Mouse (Mus musculus): Measurements from ENCODE around the gene Tns1. TPM values are rescaled to one million over a fixed set of nuclear protein-coding genes. Genes with fewer than 3 reads are reported as not detected.

Gene Tns1
- total RNA-seq, 2 experiments from 2014 or later: 294 to 305 TPM

DNA sequence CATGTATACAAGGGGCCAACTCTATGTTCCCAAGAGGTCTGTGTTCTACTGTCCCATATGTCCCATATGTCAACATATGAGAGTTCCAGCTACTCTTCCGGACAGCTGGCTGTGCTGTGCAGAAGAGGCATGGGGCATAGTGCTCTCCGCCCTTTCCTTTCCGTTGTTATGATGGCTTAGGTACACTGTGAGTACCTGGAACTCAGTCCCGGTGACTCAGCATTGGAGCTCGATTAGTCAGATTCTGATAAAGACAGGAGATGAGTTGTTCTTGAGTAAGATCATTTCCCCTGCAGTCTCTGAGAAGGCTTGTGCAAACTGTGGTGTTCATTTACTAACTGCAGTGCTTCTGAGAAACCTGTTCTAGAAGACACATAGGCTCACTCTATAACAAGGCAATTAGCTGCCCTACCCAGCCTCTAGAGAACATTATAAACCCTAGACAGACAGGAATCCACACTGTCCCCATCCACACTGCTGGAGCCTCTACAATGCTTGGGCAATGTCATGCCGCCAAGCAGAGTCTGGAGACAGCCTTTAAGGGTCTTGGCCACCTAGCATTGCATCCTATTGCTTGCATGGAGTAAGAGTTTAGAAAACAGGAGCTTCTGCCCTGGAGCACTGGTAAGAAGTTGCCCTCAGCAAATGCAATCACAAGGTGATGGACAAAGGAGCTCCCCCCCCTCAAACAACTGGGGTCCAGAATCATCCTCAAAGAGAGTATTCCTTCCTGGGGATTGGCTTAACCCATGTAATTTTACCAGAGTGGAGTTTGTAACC, 25.0 kb upstream of the Tns1 start:
- intact Hi-C loops (cut with DNase I): no loop called here
- no peak for DNase-seq
- no peak for TF ChIP-seq CTCF (IDR thresholded peaks at IDR 0.05)
- H3K27ac ChIP-seq: no peak overlapping the region
- H3K4me3 ChIP-seq: no peak overlapping the region

DNA sequence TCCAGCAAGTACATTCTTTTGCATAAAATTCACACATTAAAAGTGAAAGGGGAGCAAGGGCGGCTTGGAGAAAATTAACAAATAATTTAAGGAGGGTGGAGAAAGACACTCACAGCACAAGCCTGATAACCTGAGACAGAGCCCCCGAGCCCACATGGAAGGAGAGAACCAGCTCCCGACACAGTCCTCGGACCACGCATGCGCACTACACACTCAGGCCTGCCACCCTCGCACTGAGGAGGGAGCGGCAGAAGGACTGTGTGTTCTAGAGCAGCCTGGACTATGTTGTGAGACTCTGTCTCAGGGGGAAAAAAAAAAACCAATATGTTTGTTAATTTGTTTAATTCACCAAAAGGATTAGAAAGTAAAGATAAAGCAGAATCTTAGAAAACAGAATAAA, 17.5 kb upstream of the Tns1 start:
- Histone ChIP-seq H3K4me3 (no peak overlapping the region), H3K27ac (no peak overlapping the region)
- TF ChIP-seq CTCF (IDR thresholded peaks at IDR 0.05): no peak
- intact Hi-C loops (cut with DNase I): no loop called here
- no peak for DNase-seq

DNA sequence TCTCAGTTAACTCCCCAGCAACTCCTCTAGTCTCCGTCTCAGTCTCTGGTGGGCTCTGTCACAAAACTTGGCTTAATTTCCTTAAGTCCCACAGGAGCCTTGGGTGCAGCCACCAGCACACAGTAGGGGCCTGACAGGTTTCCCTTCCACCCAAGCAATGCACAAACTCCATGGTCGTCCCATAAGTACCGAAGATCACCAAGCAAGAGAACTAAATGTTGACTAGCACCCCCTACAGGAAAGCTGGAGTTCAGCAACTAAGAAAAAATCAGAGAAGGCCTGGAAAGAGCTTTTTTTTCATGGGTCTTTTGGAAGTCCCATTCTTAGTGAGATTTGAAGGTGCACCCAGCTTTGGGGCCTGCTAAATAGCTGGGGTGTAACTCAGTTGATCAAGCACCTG, 15.2 kb upstream of the Tns1 start:
- peak; percentile 59 for TF ChIP-seq CTCF (IDR thresholded peaks at IDR 0.05)
- H3K27ac ChIP-seq: no peak overlapping the region
- no peak for DNase-seq
- H3K4me3 ChIP-seq: no peak overlapping the region
- intact Hi-C loops (cut with DNase I): no loop called here

DNA sequence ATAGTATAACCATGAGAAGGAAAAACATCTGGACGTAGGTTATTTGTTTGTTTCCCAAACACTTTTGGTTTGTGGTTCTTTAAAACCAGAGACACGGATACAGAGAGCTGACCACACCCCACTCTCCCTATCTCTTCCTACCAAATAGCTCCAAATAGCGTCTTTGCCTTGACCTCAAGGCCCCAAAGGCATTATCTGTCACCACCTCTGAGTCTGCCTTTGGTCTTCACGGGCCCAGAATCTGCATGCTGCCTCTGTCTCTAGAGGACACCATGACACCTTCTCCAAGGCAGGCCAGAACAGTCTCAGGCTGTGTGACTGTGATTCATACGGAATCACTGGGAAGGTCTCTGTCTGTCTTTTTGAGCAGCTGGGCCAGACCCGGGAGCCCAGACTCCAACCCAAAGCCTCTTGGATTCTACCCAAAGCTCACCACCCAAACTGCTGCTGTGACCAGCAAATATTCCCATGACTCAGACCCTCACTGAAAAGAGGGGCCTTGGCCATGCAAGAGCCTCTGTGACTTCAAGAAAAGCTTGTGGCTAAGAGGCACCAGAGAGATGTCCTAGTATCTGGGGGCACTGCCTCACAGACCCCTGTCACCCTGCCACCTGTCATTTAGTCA, 11.2 kb upstream of the Tns1 start:
- no peak overlapping the region for H3K27ac ChIP-seq
- TF ChIP-seq CTCF (IDR thresholded peaks at IDR 0.05): no peak
- no peak overlapping the region for H3K4me3 ChIP-seq
- no peak for DNase-seq
- intact Hi-C loops (cut with DNase I): no loop called here

DNA sequence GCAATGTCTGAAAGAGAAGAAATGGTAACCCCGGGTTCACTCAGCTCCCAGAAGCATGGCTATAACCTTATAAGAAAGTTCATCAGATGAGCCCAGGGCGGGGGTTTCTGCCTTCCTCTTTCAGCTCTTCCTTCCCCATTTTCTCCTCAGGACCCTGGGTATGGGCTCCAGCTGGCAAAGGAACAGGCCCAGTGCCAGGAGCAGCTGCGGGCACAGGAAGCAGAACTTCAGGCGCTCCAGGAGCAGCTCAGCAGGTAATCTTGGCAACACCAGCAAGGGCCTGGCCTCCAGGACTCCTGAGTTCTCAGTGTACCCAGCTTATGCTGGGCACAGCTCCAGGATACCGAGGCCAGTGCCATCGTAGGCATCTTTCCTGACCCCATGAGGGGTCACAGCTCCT, 9.7 kb upstream of the Tns1 start:
- no peak for TF ChIP-seq CTCF (IDR thresholded peaks at IDR 0.05)
- peak; percentile 60 for DNase-seq

DNA sequence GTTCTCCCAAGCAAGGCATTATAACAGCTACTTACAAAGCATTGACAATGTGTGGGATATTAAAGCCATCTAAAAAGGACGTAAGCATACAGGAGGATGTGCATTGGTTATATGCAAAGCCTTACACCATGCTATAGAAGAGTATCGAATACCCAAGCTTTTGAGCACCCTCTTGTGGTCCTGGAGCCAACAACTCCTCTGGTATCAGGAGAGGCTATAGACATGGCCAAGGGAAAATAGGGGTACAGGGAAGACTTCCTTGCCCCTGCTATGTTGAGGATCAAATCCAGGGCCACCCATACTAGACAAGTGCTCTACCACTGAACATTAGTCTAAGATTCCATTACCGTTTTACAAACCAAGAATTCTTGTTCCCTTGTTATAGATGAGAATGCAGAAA, 7.8 kb upstream of the Tns1 start:
- Histone ChIP-seq H3K4me3 (no peak overlapping the region), H3K27ac (no peak overlapping the region)
- intact Hi-C loops (cut with DNase I): no loop called here
- no peak for DNase-seq
- no peak for TF ChIP-seq CTCF (IDR thresholded peaks at IDR 0.05)

More for the DNA sequence above, 9.7 kb upstream of the Tns1 start:
- Histone ChIP-seq H3K4me3 (no peak overlapping the region), H3K27ac (no peak overlapping the region)
- intact Hi-C loops (cut with DNase I): no loop called here

DNA sequence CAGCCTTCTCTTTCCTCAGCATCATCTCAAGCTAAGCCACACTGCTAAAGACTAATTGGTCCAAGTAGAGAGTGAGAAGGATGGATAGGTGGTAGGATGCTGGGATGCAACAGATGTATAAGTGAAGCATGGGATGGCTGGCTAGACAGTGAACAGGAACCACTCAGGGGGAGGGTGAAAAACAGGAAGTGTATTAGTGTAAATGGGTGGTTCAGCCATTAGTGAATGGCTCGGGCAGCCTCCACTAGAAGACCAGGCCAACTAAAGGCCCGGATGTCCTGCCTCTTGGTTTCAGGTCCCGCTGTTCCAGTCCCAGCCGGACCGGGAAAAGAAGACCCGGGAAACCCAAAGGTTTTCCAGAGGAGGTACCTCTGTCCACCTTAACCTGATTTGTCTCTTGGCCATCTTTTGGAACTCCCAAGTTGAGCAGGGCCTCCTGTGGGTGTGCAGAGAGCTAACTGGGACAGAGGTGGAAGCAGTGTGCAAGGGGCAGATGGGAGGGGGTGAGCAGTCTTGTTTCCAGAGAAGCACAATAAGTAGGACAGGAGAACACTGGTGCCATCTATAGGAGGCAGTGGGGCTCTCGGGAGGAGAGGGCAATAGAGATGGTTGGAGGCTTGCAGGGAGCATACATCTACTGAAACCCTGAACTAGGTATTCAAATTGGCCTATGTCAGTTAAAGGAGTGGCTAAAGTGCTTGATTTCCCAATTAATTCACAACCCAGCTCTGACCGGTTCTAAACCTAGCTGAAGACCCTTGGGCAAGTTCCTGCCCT, 6.8 kb upstream of the Tns1 start:
- intact Hi-C loops (cut with DNase I): no loop called here

DNA sequence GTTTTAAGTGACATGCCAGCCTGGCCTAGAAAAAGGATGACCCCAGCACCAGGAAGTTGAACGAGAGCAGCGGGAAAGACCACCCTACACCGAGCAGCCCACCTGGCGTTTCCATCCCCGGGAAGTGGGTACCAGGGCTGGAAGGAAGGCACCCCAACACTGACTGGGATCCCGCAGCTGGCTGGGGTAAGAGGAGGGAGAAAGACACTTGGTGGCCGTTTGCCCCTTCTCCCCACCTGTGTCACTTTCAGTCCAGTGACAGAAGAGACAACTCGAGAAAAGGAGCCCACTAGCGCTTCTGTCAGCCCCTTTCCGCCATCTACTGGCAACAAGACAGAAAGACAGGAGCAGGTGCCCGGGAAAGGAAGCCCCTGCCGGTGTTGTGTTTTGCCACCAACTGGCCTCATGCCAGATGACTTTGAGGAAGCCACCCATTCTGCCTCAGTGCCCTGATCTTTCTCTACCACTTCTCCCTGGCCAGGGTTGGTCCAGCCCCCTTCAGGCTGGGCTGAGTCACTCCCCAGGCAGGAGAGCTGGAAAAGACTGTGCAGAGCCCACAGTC, 823 bp upstream of the Tns1 start, which contains the start of gene Rufy4:
TSS of gene Rufy4 (plus strand) at position 551 of the 562 bp plus-strand sequence.
- TF ChIP-seq CTCF (IDR thresholded peaks at IDR 0.05): peak; percentile 81
- peak; percentile 71 for DNase-seq
- Histone ChIP-seq H3K27ac (no peak within 1 kb of the TSS), H3K4me3 (peak within 1 kb of the TSS; percentile 70)
- intact Hi-C loops (cut with DNase I): loop anchor here (1.0 to 2.0 kb wide), 3 partner anchors 40 to 224 kb away; no protein-coding TSS in a partner anchor

More for the DNA sequence above, 6.8 kb upstream of the Tns1 start:
- no peak for TF ChIP-seq CTCF (IDR thresholded peaks at IDR 0.05)
- no peak overlapping the region for H3K27ac ChIP-seq
- no peak overlapping the region for H3K4me3 ChIP-seq
- DNase-seq: no peak

DNA sequence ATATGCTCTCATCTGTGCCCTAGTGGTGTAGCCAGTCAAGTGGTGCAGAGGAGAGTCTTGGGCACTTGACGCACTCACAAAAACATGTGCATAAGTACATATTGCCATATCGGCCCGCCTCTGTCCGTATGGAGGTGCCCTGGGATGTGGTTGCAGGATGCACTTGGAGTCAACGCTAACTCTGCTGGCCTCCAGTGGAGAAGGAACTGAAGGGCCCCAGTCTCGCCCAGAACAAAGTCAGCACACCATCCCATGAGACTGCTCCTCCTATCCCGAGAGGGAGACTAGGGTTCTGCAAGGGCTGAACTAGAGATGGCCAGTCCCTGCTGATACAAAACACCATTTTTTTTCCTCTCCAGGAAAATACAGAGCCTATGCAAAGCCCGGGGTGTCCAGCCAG, 1.0 kb downstream of the Tns1 start:
- no peak for DNase-seq
- Histone ChIP-seq H3K4me3 (no peak overlapping the region), H3K27ac (no peak overlapping the region)
- no peak for TF ChIP-seq CTCF (IDR thresholded peaks at IDR 0.05)
- intact Hi-C loops (cut with DNase I): no loop called here

DNA sequence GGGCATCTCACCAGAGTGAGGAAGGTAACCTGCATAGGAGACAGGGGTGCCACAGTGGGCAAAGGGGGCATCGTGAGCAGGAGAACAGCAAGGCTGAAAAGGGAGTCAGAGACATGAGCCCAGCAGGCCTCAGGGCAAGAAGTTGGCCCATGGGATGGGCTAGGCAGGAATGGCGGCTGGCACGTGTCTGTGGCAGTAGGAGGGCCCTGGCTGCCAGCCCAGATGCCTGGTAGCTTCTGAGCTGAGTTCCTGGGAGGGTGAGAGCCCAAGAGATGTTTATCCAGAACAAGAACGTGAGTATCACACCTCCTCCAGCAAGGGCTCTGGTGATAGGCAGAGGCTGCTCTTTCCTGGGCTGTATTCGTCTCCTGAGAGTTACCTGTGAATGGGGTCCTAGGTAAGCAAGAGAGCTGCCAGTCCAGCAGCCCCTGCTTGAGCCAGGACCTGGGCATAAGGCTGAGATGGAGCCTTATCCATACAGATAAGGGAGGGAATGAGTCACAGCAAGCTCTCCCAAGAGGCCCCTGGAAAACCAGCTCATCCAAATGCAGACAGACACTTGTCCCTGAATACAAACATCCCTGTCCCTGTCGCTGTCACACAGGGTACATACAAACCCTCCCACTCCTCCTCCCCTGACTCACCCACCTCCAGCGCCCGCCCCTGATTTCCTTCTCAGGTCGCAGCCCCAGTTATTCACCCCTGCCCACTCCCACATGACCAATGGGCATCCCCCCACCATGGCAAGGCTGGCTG, 2.2 kb downstream of the Tns1 start:
- no peak for TF ChIP-seq CTCF (IDR thresholded peaks at IDR 0.05)
- no peak overlapping the region for H3K4me3 ChIP-seq
- intact Hi-C loops (cut with DNase I): no loop called here
- no peak overlapping the region for H3K27ac ChIP-seq
- DNase-seq: peak; percentile 59

DNA sequence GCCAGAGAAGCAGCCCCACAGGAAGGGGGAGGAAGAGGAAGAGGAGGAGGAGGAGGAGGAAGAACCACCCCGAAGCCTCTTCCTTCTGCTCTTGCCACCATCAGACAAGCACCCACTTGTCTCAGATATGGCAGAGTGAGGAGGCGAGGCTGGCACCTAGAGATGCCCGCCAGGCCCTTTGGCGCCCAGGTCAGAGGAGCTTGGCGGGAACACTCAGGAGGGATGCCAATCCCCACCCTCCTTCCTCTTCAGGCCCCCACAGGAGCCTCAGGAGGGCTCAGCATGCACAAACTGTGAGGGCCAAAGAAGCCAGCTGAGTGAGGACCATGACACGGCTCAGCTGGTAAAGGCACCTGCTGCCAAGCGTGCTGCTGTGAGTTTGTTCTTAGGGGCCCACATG, 3.1 kb downstream of the Tns1 start:
- intact Hi-C loops (cut with DNase I): no loop called here
- H3K4me3 ChIP-seq: no peak overlapping the region
- TF ChIP-seq CTCF (IDR thresholded peaks at IDR 0.05): no peak
- DNase-seq: no peak
- no peak overlapping the region for H3K27ac ChIP-seq

DNA sequence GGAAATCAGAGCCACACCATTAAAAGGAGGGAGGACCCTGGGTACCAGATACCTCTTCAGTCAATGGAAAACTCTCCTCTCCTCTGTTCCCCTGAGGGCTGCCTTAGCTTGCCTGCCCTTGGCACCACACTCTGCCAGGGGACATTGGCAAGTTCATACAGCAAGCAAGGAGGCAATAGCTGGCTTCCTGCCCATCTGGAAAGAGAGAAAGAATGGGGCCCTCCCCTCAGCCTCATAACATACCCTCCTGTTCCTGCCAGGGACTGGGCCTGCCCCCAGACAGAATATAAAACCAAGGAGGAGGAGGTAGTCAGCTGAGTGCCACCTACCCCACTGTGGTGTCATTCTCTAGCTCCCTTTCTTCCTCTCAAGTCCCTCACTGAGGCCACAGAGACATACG, 5.1 kb downstream of the Tns1 start:
- H3K27ac ChIP-seq: no peak overlapping the region; the same call in 1 of the 2 replicates

More for the DNA sequence above, 5.1 kb downstream of the Tns1 start:
- intact Hi-C loops (cut with DNase I): no loop called here
- H3K4me3 ChIP-seq: no peak overlapping the region
- no peak for TF ChIP-seq CTCF (IDR thresholded peaks at IDR 0.05)
- DNase-seq: peak; percentile 53
